Mouse (Mus musculus) myocyte (in vitro differentiated cells): ENCODE measurements at regions not wholly inside any gene's neighbourhood (a gene's known extent, or its start where the extent isn't known, plus 50 kb on each side); places are given as distances from the start of the nearest gene placed in this dataset.

Experiments
- CEBPB ChIP-seq: IDR thresholded peaks from 2 replicates; pipeline ENCODE4 v1.6.1; 2011; ENCODE audit warnings: mild to moderate bottlenecking, moderate library complexity; ENCODE audit not compliant: poor library complexity, insufficient read depth, severe bottlenecking
- E2F4 ChIP-seq: IDR thresholded peaks from one replicate; pipeline ENCODE4 v1.6.1; 2011; ENCODE audit warnings: mild to moderate bottlenecking, control low read depth, moderate library complexity; ENCODE audit not compliant: insufficient read depth
- MAX ChIP-seq: IDR thresholded peaks from one replicate; pipeline ENCODE4 v1.6.1; 2011; ENCODE audit warnings: low read depth, mild to moderate bottlenecking, control low read depth
- MYOG ChIP-seq, 3 experiments: IDR thresholded peaks; one replicate each; pipeline ENCODE4 v1.6.1; 2011; ENCODE audit warnings: control low read depth in 2 of 3, low read depth in 2 of 3, mild to moderate bottlenecking in 2 of 3; ENCODE audit not compliant: insufficient read length in 2 of 3, control insufficient read depth in 1 of 3, insufficient read depth in 1 of 3
- POLR2A ChIP-seq: IDR thresholded peaks from one replicate; pipeline ENCODE4 v1.6.1; 2011; ENCODE audit warnings: low read depth, mild to moderate bottlenecking, control low read depth, moderate library complexity; ENCODE audit not compliant: insufficient read length
- POLR2AphosphoS2 ChIP-seq: IDR thresholded peaks from one replicate; pipeline ENCODE4 v1.6.1; 2011; ENCODE audit warnings: low read depth, control low read depth; ENCODE audit not compliant: insufficient read length
- USF1 ChIP-seq: IDR thresholded peaks from one replicate; pipeline ENCODE4 v1.6.1; 2011; ENCODE audit warnings: low read depth, mild to moderate bottlenecking, control low read depth, moderate library complexity

DNA sequence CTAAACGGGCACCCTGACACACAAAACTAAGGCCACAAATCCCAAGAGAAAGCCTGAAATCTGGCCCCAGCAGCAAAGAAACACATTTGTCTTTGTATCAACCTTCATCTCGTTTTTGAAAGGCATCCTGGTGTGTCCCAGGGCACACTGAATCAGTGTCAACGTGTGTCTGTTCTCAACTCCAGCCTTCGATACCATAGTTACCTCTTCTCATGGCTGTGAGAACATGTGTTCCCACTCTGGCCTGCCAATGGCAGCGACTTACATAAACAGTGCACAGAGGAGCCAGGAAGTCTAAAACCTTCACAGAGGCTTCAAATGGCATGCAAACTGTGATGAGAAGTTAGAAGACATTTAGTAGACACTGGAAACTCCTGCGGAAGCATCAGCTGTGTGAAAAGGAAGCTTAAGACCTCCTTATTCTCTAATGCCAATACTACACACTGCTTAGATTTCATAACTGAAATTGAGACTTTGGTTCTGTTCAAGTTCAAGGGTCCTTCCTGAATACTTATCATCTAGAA lies 83.3 kb downstream of the Nfkbiz start:
- TF ChIP-seq POLR2A (no peak), USF1 (no peak), POLR2AphosphoS2 (no peak), E2F4 (no peak), CEBPB (no peak), MYOG (IDR thresholded peaks at IDR 0.05; ENCODE audit: control insufficient read depth in 1 of 3, insufficient read depth in 1 of 3, insufficient read length in 2 of 3, low read depth in 2 of 3) (no peak), MAX (no peak)
